ENCODE assay signal across 28 mouse cellular contexts in the genomic region with DNA sequence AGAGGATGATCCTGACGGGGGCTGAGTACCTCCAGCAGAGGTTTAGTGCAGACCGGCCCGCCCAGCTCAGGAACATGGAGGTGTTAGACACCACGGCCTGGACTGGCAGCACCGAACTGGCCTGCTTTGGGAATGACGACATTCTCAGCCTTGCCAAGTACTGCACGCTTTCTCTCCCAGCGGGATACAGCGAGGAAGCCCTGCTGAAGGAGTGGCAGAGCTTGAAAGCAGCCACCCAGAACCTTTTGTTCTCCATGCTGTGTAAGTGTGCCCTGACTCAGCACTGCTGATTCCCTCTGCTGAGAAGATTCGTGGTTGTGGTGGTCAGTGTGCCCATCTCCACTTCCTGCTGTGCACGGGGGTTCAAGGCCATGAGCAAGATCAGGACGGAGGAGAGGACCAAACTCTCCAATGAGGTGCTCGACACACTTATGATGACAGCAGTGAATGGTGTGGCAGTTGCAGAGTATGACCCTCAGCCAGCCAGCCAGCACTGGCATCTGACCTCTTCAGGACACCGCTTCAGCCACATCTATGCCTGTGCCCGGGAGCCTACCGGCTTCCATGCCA. TPM values are rescaled to one million over a fixed set of nuclear protein-coding genes. Genes with fewer than 3 reads are reported as not detected.
DNase-seq lines count a peak whose midpoint lies in the region; ATAC-seq and TF ChIP-seq lines count a peak whose summit lies in the region.
"Had no signal": no experiment of that assay in that cellular context is flagged by ENCODE, and none has a peak within 500 bp of the region (broad histone marks: within the 10 kb centered on the region; RNA-seq: fewer than 3 reads in every experiment).

No protein-coding gene starts in this region.

- H3K9me3 ChIP-seq in lung, postnatal 0 days (ENCODE audit: low read length) = no peaks in the 10 kb centered on the region
- no peaks in the 10 kb centered on the region for H3K9me3 ChIP-seq in kidney, embryonic 16.5 days (ENCODE audit: low read length)
- H3K9me3 ChIP-seq: embryonic facial prominence, embryonic 10.5 days; forebrain, embryonic 12.5 days; megakaryocyte, embryonic 14.5 days; stomach, embryonic 15.5 days had no signal

- no peak overlapping the region for H3K27ac ChIP-seq in lung, postnatal 0 days (ENCODE audit: low read length)
- H3K27ac ChIP-seq in kidney, embryonic 16.5 days (ENCODE audit: low read length) = no peak overlapping the region
- H3K27ac ChIP-seq: embryonic facial prominence, embryonic 10.5 days; forebrain, embryonic 12.5 days; hindbrain, postnatal 0 days; layer of hippocampus, adult 2 months; liver, embryonic 14.5 days; stomach, embryonic 15.5 days had no signal

- peak; percentile 23 for ATAC-seq in lung, postnatal 0 days
- ATAC-seq in common myeloid progenitor, adult 5-6 weeks (replicated peaks; ENCODE audit: low read depth, poor library complexity, severe bottlenecking) = 0 out of 2 replicates have a peak, but pooled peaks have one; percentile 29
- no peak for ATAC-seq in kidney, embryonic 16.5 days (ENCODE audit: low FRiP score, low TSS enrichment)
- ATAC-seq: hindbrain, postnatal 0 days; intestine, postnatal 0 days had no signal

- H3K9ac ChIP-seq in lung, postnatal 0 days (replicated peaks; ENCODE audit: low read depth) = no peak overlapping the region
- H3K9ac ChIP-seq in kidney, embryonic 16.5 days (replicated peaks; ENCODE audit: low read length) = no peak overlapping the region
- H3K9ac ChIP-seq: forebrain, embryonic 12.5 days; liver, embryonic 14.5 days; stomach, embryonic 15.5 days had no signal

- TF ChIP-seq CTCF in lung, postnatal 0 days (IDR thresholded peaks at IDR 0.05) = no peak

- H3K4me1 ChIP-seq in lung, postnatal 0 days (ENCODE audit: insufficient read depth, low read depth, low read length) = no peaks in the 10 kb centered on the region
- H3K4me1 ChIP-seq in kidney, embryonic 16.5 days (ENCODE audit: insufficient read depth, low read length) = 0 out of 2 replicates have a peak, but pooled peaks cover 9% of the 10 kb centered on the region
- H3K4me1 ChIP-seq: embryonic facial prominence, embryonic 10.5 days; forebrain, embryonic 12.5 days; stomach, embryonic 15.5 days had no signal

- TF ChIP-seq EP300 in lung, postnatal 0 days (IDR thresholded peaks at IDR 0.05) = no peak

- no peak overlapping the region for H3K4me3 ChIP-seq in lung, postnatal 0 days (ENCODE audit: low read depth, low read length)
- H3K4me3 ChIP-seq in kidney, embryonic 16.5 days (ENCODE audit: low read length) = no peak overlapping the region
- H3K4me3 ChIP-seq: embryonic facial prominence, embryonic 10.5 days; forebrain, embryonic 12.5 days; layer of hippocampus, adult 2 months; megakaryocyte, embryonic 14.5 days; stomach, embryonic 15.5 days had no signal

- H3K36me3 ChIP-seq in lung, postnatal 0 days (ENCODE audit: insufficient read depth, low read length) = no peaks in the 10 kb centered on the region
- peaks cover 21% of the 10 kb centered on the region; the same call in 1 of the 2 replicates for H3K36me3 ChIP-seq in kidney, embryonic 16.5 days (ENCODE audit: insufficient read depth, low read length)
- H3K36me3 ChIP-seq: forebrain, embryonic 12.5 days had no signal

- WGBS in lung, postnatal 0 days = 72% methylated on average over 16 of the region's 16 CpGs
- WGBS in kidney, embryonic 16.5 days = 84% methylated on average over 16 of the region's 16 CpGs

- intact Hi-C loops in heart, postnatal 25 days (cut with DNase I) = no loop called here

- peak; percentile 80 for DNase-seq in heart, adult 11 months
- DNase-seq in heart, postnatal 25 days (ENCODE audit: low spot score) = no peak
- no peak for DNase-seq in lung, postnatal 0 days (ENCODE audit: low spot score)
- DNase-seq in lung, postnatal 14 days = no peak
- no peak for DNase-seq in frontal cortex, postnatal 25 days (ENCODE audit: low spot score in 2 of 2)
- DNase-seq: heart, adult 18-20 months; heart, postnatal 4 days; kidney, postnatal 10 days; layer of hippocampus, postnatal 36 days; midbrain, embryonic 14.5 days; right cerebral cortex, postnatal 25 days; thymus, adult 18-20 months had no signal

- H3K4me2 ChIP-seq in lung, postnatal 0 days (replicated peaks; ENCODE audit: low read depth, low read length) = no peak overlapping the region
- H3K4me2 ChIP-seq in kidney, embryonic 16.5 days (replicated peaks; ENCODE audit: low read depth, low read length) = no peak overlapping the region
- H3K4me2 ChIP-seq: forebrain, embryonic 12.5 days; stomach, embryonic 15.5 days had no signal

- H3K27me3 ChIP-seq in lung, postnatal 0 days (replicated peaks; ENCODE audit: insufficient read depth, low read length) = no peaks in the 10 kb centered on the region
- H3K27me3 ChIP-seq in kidney, embryonic 16.5 days (ENCODE audit: insufficient read depth, low read length) = no peaks in the 10 kb centered on the region
- H3K27me3 ChIP-seq: forebrain, embryonic 12.5 days; stomach, embryonic 15.5 days had no signal

RNA-seq across cellular contexts. Expression of a gene that starts 7.5 kb away (rescaled TPM):
- 10 to 100 TPM; 19.3 to 22.2 TPM for total RNA-seq in heart, postnatal 25 days (2021)
- 8.4 and 9.1 TPM in 2 replicates for polyA plus RNA-seq in lung, postnatal 0 days (2015; fragmentation: Nextera tagmentation; extraction: Ambion mirVana)
- total RNA-seq in common myeloid progenitor, adult 5-6 weeks (2017) = 2.1 TPM in 1 of 2 replicates, not detected in the other
- 32.7 and 33.8 TPM in 2 replicates for polyA plus RNA-seq in kidney, embryonic 16.5 days (2015; fragmentation: Nextera tagmentation; extraction: Ambion mirVana)
- total RNA-seq: neutrophil, adult 5-6 weeks had no signal

RNA-seq across cellular contexts. Expression of a gene that starts 24.6 kb away (rescaled TPM):
- total RNA-seq in heart, postnatal 25 days (2021) = 10 to 100 TPM; 15.5 to 16.5 TPM
- 4.2 and 4.7 TPM in 2 replicates for polyA plus RNA-seq in lung, postnatal 0 days (2015; fragmentation: Nextera tagmentation; extraction: Ambion mirVana)
- total RNA-seq in common myeloid progenitor, adult 5-6 weeks (2017) = 4.9 and 5.6 TPM in 2 replicates
- 14.3 and 14.5 TPM in 2 replicates for polyA plus RNA-seq in kidney, embryonic 16.5 days (2015; fragmentation: Nextera tagmentation; extraction: Ambion mirVana)

RNA-seq across cellular contexts. Expression of a gene that starts 42.6 kb away (rescaled TPM):
- 10 to 100 TPM; 73.6 to 91.2 TPM for total RNA-seq in heart, postnatal 25 days (2021)
- polyA plus RNA-seq in lung, postnatal 0 days (2015; fragmentation: Nextera tagmentation; extraction: Ambion mirVana) = 301 and 319 TPM in 2 replicates
- total RNA-seq in common myeloid progenitor, adult 5-6 weeks (2017) = not detected in 2 replicates
- polyA plus RNA-seq in kidney, embryonic 16.5 days (2015; fragmentation: Nextera tagmentation; extraction: Ambion mirVana) = 64.5 and 76.1 TPM in 2 replicates
- total RNA-seq: neutrophil, adult 5-6 weeks had no signal

RNA-seq across cellular contexts. Expression of a gene that starts 59.5 kb away (rescaled TPM):
- total RNA-seq in heart, postnatal 25 days (2021) = not detected
- polyA plus RNA-seq in lung, postnatal 0 days (2015; fragmentation: Nextera tagmentation; extraction: Ambion mirVana) = not detected in 2 replicates
- total RNA-seq in common myeloid progenitor, adult 5-6 weeks (2017) = not detected in 2 replicates
- polyA plus RNA-seq in kidney, embryonic 16.5 days (2015; fragmentation: Nextera tagmentation; extraction: Ambion mirVana) = not detected in 2 replicates
- total RNA-seq: adrenal gland, postnatal 4 days; ES-E14; gastrocnemius, adult 8-10 months; heart, adult 18-20 months; heart, postnatal 4 days; hindbrain, postnatal 0 days; layer of hippocampus, adult 2 months; layer of hippocampus, postnatal 36 days; left cerebral cortex, postnatal 14 days; neutrophil, adult 5-6 weeks had no signal
- polyA plus RNA-seq: embryonic facial prominence, embryonic 10.5 days; forebrain, embryonic 12.5 days; hindbrain, postnatal 0 days; intestine, postnatal 0 days; liver, embryonic 14.5 days; lung, embryonic 16.5 days; midbrain, embryonic 14.5 days; stomach, embryonic 15.5 days had no signal

Comparison
In these comparisons a context has a peak if more than half of its experiments do, and no peak if none do; other contexts are left out.
1. RNA of a gene that starts 42.6 kb away (total RNA-seq): 73.6 to 91.2 TPM in heart, postnatal 25 days; not detected in common myeloid progenitor, adult 5-6 weeks; every median in the first group is over 10 times any median in the second.